Mouse (Mus musculus): Measurements from ENCODE around the gene Hist1h2bf. TPM values are rescaled to one million over a fixed set of nuclear protein-coding genes. Genes with fewer than 3 reads are reported as not detected.
"Not testable (repeated sequence)": the region's sequence is repeated elsewhere in the genome, so short reads cannot be mapped to it uniquely, and the experiment has no call there.

Gene Hist1h2bf
- polyA plus RNA-seq, 1 experiment = 4.5 TPM

GRCm38 (mm10) chr13:23550761-23551145 is 23.2 kb downstream of the Hist1h2bf start:
- H3K4me3 ChIP-seq (ENCODE audit: insufficient read depth, poor library complexity, severe bottlenecking) = peak overlapping the region; percentile 7
- TF ChIP-seq FOSL1 (IDR thresholded peaks at IDR 0.05; ENCODE audit: insufficient read depth, low read length, poor library complexity, severe bottlenecking) (no peak), CEBPB (IDR thresholded peaks at IDR 0.05; ENCODE audit: low read depth) (no peak), MAX (IDR thresholded peaks at IDR 0.05) (no peak), MYOG (IDR thresholded peaks at IDR 0.05; ENCODE audit: control insufficient read depth, extremely low read depth, insufficient read length) (no peak), MYOD1 (IDR thresholded peaks at IDR 0.05; ENCODE audit: control insufficient read depth, insufficient read length, low read depth) (no peak), USF1 (IDR thresholded peaks at IDR 0.05; ENCODE audit: low read depth) (no peak), CTCF (IDR thresholded peaks at IDR 0.05; ENCODE audit: control insufficient read depth, insufficient read depth, insufficient read length) (no peak)
- H3K79me2 ChIP-seq (ENCODE audit: control insufficient read depth, insufficient read depth) = no peaks in the 10 kb centered on the region
- no peaks in the 10 kb centered on the region for H3K79me3 ChIP-seq (ENCODE audit: low read depth)
- H3ac ChIP-seq (ENCODE audit: control insufficient read depth, insufficient read length, low read depth) = peak overlapping the region; percentile 48
- H3K27me3 ChIP-seq (ENCODE audit: control insufficient read depth, insufficient read depth, insufficient read length) = no peaks in the 10 kb centered on the region
- no peaks in the 10 kb centered on the region for H3K36me3 ChIP-seq (ENCODE audit: control insufficient read depth, insufficient read depth)

GRCm38 (mm10) chr13:23546694-23547093 is 27.3 kb downstream of the Hist1h2bf start:
- Histone ChIP-seq H3K79me3 (ENCODE audit: low read depth) (no peaks in the 10 kb centered on the region), H3K79me2 (ENCODE audit: control insufficient read depth, insufficient read depth) (no peaks in the 10 kb centered on the region), H3K27me3 (ENCODE audit: control insufficient read depth, insufficient read depth, insufficient read length) (no peaks in the 10 kb centered on the region), H3ac (ENCODE audit: control insufficient read depth, insufficient read length, low read depth) (no peak overlapping the region), H3K36me3 (ENCODE audit: control insufficient read depth, insufficient read depth) (no peaks in the 10 kb centered on the region), H3K4me3 (ENCODE audit: insufficient read depth, poor library complexity, severe bottlenecking) (no peak overlapping the region)
- no peak for TF ChIP-seq MYOG (IDR thresholded peaks at IDR 0.05; ENCODE audit: control insufficient read depth, extremely low read depth, insufficient read length)

GRCm38 (mm10) chr13:23544787-23545120 is 29.2 kb downstream of the Hist1h2bf start:
- H3K27me3 ChIP-seq (ENCODE audit: control insufficient read depth, insufficient read depth, insufficient read length); H3K79me3 ChIP-seq (ENCODE audit: low read depth); H3ac ChIP-seq (ENCODE audit: control insufficient read depth, insufficient read length, low read depth); H3K4me3 ChIP-seq (ENCODE audit: insufficient read depth, poor library complexity, severe bottlenecking); H3K79me2 ChIP-seq (ENCODE audit: control insufficient read depth, insufficient read depth); H3K36me3 ChIP-seq (ENCODE audit: control insufficient read depth, insufficient read depth): not testable (repeated sequence)

- Histone ChIP-seq H3K79me3 (ENCODE audit: low read depth) (no peaks in the 10 kb centered on the region), H3K79me2 (ENCODE audit: control insufficient read depth, insufficient read depth) (no peaks in the 10 kb centered on the region), H3K27me3 (ENCODE audit: control insufficient read depth, insufficient read depth, insufficient read length) (no peaks in the 10 kb centered on the region), H3K4me3 (ENCODE audit: insufficient read depth, poor library complexity, severe bottlenecking) (peak within 1 kb of the TSS; percentile 30), H3K36me3 (ENCODE audit: control insufficient read depth, insufficient read depth) (no peaks in the 10 kb centered on the region), H3ac (ENCODE audit: control insufficient read depth, insufficient read length, low read depth) (peak within 1 kb of the TSS; percentile 65)
- TF ChIP-seq MAX (IDR thresholded peaks at IDR 0.05) (no peak), MYOD1 (IDR thresholded peaks at IDR 0.05; ENCODE audit: control insufficient read depth, insufficient read length, low read depth) (no peak), CTCF (IDR thresholded peaks at IDR 0.05; ENCODE audit: control insufficient read depth, insufficient read depth, insufficient read length) (no peak), FOSL1 (IDR thresholded peaks at IDR 0.05; ENCODE audit: insufficient read depth, low read length, poor library complexity, severe bottlenecking) (no peak), CEBPB (IDR thresholded peaks at IDR 0.05; ENCODE audit: low read depth) (no peak), USF1 (IDR thresholded peaks at IDR 0.05; ENCODE audit: low read depth) (no peak), MYOG (IDR thresholded peaks at IDR 0.05; ENCODE audit: control insufficient read depth, extremely low read depth, insufficient read length) (no peak)
These were observed 29.8 kb downstream of the Hist1h2bf start, which contains the start of gene Hist1h3f for GRCm38 (mm10) chr13:23543965-23544786. Hist1h3f (plus strand) TSS chr13:23544052.

- H3K27me3 ChIP-seq (ENCODE audit: control insufficient read depth, insufficient read depth, insufficient read length); H3K79me2 ChIP-seq (ENCODE audit: control insufficient read depth, insufficient read depth); H3K79me3 ChIP-seq (ENCODE audit: low read depth); H3K36me3 ChIP-seq (ENCODE audit: control insufficient read depth, insufficient read depth): not testable (repeated sequence)
- peak; percentile 97 for TF ChIP-seq CEBPB (IDR thresholded peaks at IDR 0.05; ENCODE audit: low read depth)
- peak within 1 kb of the TSS; percentile 30 for H3K4me3 ChIP-seq (ENCODE audit: insufficient read depth, poor library complexity, severe bottlenecking)
- H3ac ChIP-seq (ENCODE audit: control insufficient read depth, insufficient read length, low read depth) = peak within 1 kb of the TSS; percentile 65
These were observed 30.9 kb downstream of the Hist1h2bf start, which contains the start of gene Hist1h2bh for GRCm38 (mm10) chr13:23542999-23543607. Hist1h2bh (minus strand) TSS chr13:23543392.

GRCm38 (mm10) chr13:23542225-23542980 is 31.6 kb downstream of the Hist1h2bf start:
- peak overlapping the region; percentile 65 for H3ac ChIP-seq (ENCODE audit: control insufficient read depth, insufficient read length, low read depth)
- H3K4me3 ChIP-seq (ENCODE audit: insufficient read depth, poor library complexity, severe bottlenecking) = peak overlapping the region; percentile 30
- H3K27me3 ChIP-seq (ENCODE audit: control insufficient read depth, insufficient read depth, insufficient read length); H3K79me3 ChIP-seq (ENCODE audit: low read depth); H3K36me3 ChIP-seq (ENCODE audit: control insufficient read depth, insufficient read depth); H3K79me2 ChIP-seq (ENCODE audit: control insufficient read depth, insufficient read depth): not testable (repeated sequence)
